Mouse (Mus musculus) liver, adult 2 months (tissue): ENCODE measurements at regions not wholly inside any gene's neighbourhood (a gene's known extent, or its start where the extent isn't known, plus 50 kb on each side); places are given as distances from the start of the nearest gene placed in this dataset.

Experiments
- DNase-seq: peaks from one replicate; pipeline ENCODE4 v3.0.0-alpha.2; 2011; ENCODE audit warnings: low read depth, low spot score; ENCODE audit errors: extremely low read depth
- H3K27ac ChIP-seq: fragments of 200-500 bp; replicated peaks from 2 replicates; pipeline ENCODE4 v1.5.1; 2012; ENCODE audit warnings: low read depth, mild to moderate bottlenecking, control low read depth, inconsistent platforms, low read length; ENCODE audit not compliant: insufficient read depth
- H3K27me3 ChIP-seq: fragments of 200-500 bp; 2 replicates; pipeline ENCODE4 v1.6.1; 2012; ENCODE audit warnings: mild to moderate bottlenecking, moderate library complexity, low read length, inconsistent platforms; ENCODE audit not compliant: control insufficient read depth, insufficient read depth
- H3K36me3 ChIP-seq: fragments of 200-500 bp; 2 replicates; pipeline ENCODE4 v1.6.1; 2012; ENCODE audit warnings: low read length, inconsistent platforms; ENCODE audit not compliant: control insufficient read depth, insufficient read depth
- H3K4me1 ChIP-seq: fragments of 200-500 bp; 2 replicates; pipeline ENCODE4 v1.6.1; 2011; ENCODE audit warnings: low read length; ENCODE audit not compliant: control insufficient read depth, insufficient read depth
- H3K4me3 ChIP-seq: fragments of 200-500 bp; 2 replicates; pipeline ENCODE4 v1.5.1; 2011; ENCODE audit warnings: low read depth, mild to moderate bottlenecking, control low read depth, low read length, moderate library complexity; ENCODE audit not compliant: insufficient read depth
- H3K79me2 ChIP-seq: fragments of 200-500 bp; 2 replicates; pipeline ENCODE4 v1.6.1; 2012; ENCODE audit warnings: inconsistent platforms, mild to moderate bottlenecking, low read length, moderate library complexity; ENCODE audit not compliant: control insufficient read depth, insufficient read depth
- H3K9ac ChIP-seq: fragments of 200-500 bp; 2 replicates; pipeline ENCODE4 v1.6.1; 2012; ENCODE audit warnings: low read depth, mild to moderate bottlenecking, control low read depth, inconsistent platforms, low read length
- CTCF ChIP-seq: fragments of 200-500 bp; IDR thresholded peaks from 2 replicates; pipeline ENCODE4 v1.5.1; 2011; ENCODE audit warnings: low read depth, low read length, control low read depth
- POLR2A ChIP-seq: fragments of 200-500 bp; IDR thresholded peaks from 2 replicates; pipeline ENCODE4 v1.6.1; 2011; ENCODE audit warnings: low read length, control low read depth; ENCODE audit not compliant: insufficient read depth; ENCODE audit errors: extremely low read depth
- WGBS: fragments of 180-500 bp; shearing (Covaris S2); methylation state at CpG from one replicate; pipeline ENCODE4 v1.1.7; 2018; 5-methylcytosine and 5-hydroxymethylcytosine counted together

GRCm38 (mm10) chr16:93461406-93462285 is 142.2 kb downstream of the Setd4 start:
- Histone ChIP-seq H3K36me3 (no peaks in the 10 kb centered on the region), H3K9ac (no peak overlapping the region), H3K79me2 (no peaks in the 10 kb centered on the region), H3K4me1 (0 out of 2 replicates have a peak, but pooled peaks cover 3% of the 10 kb centered on the region), H3K27me3 (0 out of 2 replicates have a peak, but pooled peaks cover 4% of the 10 kb centered on the region), H3K4me3 (no peak overlapping the region), H3K27ac (no peak overlapping the region)
- DNase-seq: no peak
- WGBS: 63% methylated on average over 27 of the region's 27 CpGs
- TF ChIP-seq CTCF (no peak), POLR2A (no peak)

DNA sequence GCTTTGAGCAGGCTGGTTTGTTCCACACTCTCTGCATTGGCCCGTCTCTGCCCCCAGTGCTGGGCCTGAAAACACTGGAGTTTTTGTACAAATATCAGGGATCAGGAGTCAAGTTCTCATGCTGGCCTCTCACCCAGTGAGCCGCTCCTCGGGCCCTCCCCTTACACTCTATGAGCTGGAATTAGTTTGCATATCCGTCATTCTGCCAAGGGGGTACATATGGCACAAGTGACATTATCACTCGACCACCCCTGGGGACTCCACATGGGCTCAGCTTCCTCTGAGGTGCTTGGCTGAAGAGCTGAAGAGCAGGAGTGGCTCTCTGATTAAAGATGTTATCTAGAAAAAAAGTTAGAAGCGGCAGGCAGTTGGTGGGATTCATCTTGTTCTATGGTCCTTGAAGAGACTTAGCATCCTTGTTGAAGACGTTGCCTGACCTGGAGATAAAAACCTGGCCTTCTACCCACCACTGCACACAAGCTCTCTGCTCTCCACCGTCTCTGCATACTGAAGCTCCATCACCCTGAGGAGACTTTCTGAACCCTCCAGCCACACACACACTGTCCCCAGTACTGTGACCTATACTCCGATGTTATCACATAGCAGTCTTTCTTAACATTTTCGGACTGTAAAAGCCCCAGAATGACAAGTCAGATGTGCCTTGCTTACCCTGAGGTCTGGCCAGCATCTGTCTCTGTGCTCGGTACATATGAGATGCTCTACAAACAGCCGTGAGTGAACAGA is 144.2 kb downstream of the Setd4 start:
- Histone ChIP-seq H3K36me3 (no peaks in the 10 kb centered on the region), H3K79me2 (no peaks in the 10 kb centered on the region), H3K27me3 (0 out of 2 replicates have a peak, but pooled peaks cover 4% of the 10 kb centered on the region), H3K4me1 (0 out of 2 replicates have a peak, but pooled peaks cover 3% of the 10 kb centered on the region), H3K9ac (no peak overlapping the region), H3K27ac (no peak overlapping the region), H3K4me3 (no peak overlapping the region)
- TF ChIP-seq CTCF (no peak), POLR2A (no peak)
- WGBS: 50% methylated on average over 12 of the region's 12 CpGs
- DNase-seq: no peak

GRCm38 (mm10) chr16:93458598-93459496 is 145.0 kb downstream of the Setd4 start:
- 42% methylated on average over 25 of the region's 25 CpGs for WGBS
- Histone ChIP-seq H3K4me1 (0 out of 2 replicates have a peak, but pooled peaks cover 3% of the 10 kb centered on the region), H3K27ac (no peak overlapping the region), H3K27me3 (0 out of 2 replicates have a peak, but pooled peaks cover 4% of the 10 kb centered on the region), H3K36me3 (no peaks in the 10 kb centered on the region), H3K79me2 (no peaks in the 10 kb centered on the region), H3K9ac (no peak overlapping the region), H3K4me3 (no peak overlapping the region)
- no peak for DNase-seq
- TF ChIP-seq POLR2A (no peak), CTCF (no peak)

- no peak for DNase-seq
- Histone ChIP-seq H3K27ac (no peak overlapping the region), H3K36me3 (no peaks in the 10 kb centered on the region), H3K27me3 (0 out of 2 replicates have a peak, but pooled peaks cover 4% of the 10 kb centered on the region), H3K4me3 (no peak overlapping the region), H3K79me2 (no peaks in the 10 kb centered on the region), H3K4me1 (0 out of 2 replicates have a peak, but pooled peaks cover 3% of the 10 kb centered on the region), H3K9ac (no peak overlapping the region)
- WGBS: 83% methylated on average over 20 of the region's 20 CpGs
- no peak for TF ChIP-seq CTCF
- TF ChIP-seq POLR2A: no peak
Measured at GRCm38 (mm10) chr16:93458011-93458585, 145.8 kb downstream of the Setd4 start.
